Mouse (Mus musculus) brain, embryonic 14.5 days (tissue): ENCODE results near the gene Anks1b. TPM values are rescaled to one million over a fixed set of nuclear protein-coding genes. Genes with fewer than 3 reads are reported as not detected.

Source experiments
- DNase-seq: peaks from one replicate; pipeline ENCODE4 v3.0.0-alpha.2; 2011; ENCODE audit warnings: low read depth
- CTCF ChIP-seq: fragments of 200-500 bp; IDR thresholded peaks from 2 replicates; pipeline ENCODE4 v1.5.1; 2012; ENCODE audit warnings: inconsistent platforms, mild to moderate bottlenecking, moderate library complexity, borderline replicate concordance; ENCODE audit not compliant: insufficient read depth, insufficient read length; ENCODE audit errors: extremely low read depth
- POLR2A ChIP-seq: fragments of 200-500 bp; IDR thresholded peaks from 2 replicates; pipeline ENCODE4 v1.6.1; 2012; ENCODE audit warnings: mild to moderate bottlenecking, inconsistent platforms, borderline replicate concordance; ENCODE audit not compliant: poor library complexity, insufficient read depth, insufficient read length, severe bottlenecking; ENCODE audit errors: extremely low read depth
- polyA plus RNA-seq: library from polyadenylated mRNA; depleted of rRNA; stranded (reverse); fragments of >200 nt; gene quantifications from 2 replicates; pipeline ENCODE4 v1.2.3, GENCODE M21; 2012

Gene Anks1b
- polyA plus RNA-seq, 1 experiment = 67.7 TPM

- DNase-seq = no peak
- TF ChIP-seq CTCF (no peak), POLR2A (no peak)
Measured at GRCm38 (mm10) chr10:90907381-90907780, 1034.1 kb downstream of the Anks1b start.

GRCm38 (mm10) chr10:90923476-90923875, 1050.2 kb downstream of the Anks1b start:
- TF ChIP-seq CTCF = no peak
- no peak for TF ChIP-seq POLR2A
- DNase-seq = no peak

- TF ChIP-seq POLR2A = no peak
- no peak for TF ChIP-seq CTCF
Measured at GRCm38 (mm10) chr10:90933088-90933487, 1059.8 kb downstream of the Anks1b start.

DNA sequence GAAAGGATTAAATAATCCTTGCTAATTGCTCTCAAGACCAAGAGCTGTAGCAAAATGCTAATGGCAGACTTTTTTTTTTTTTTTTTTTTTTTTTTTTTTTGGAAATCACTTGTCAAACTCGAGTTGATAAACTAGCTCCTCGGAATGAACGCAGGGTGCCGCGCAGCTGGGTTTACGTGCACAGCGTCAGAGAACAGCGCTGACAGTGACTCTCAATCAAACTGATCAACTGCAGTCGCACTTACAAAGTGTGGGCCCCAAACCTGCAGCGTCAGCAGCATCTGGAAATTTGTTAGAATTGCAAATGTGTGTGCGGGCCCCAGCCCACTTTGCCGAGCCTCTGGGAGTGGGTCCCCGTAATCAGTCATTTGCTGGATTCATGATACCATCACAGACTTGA, 1061.4 kb downstream of the Anks1b start:
- peak; percentile 61 for DNase-seq
- TF ChIP-seq CTCF (no peak), POLR2A (no peak)

More at GRCm38 (mm10) chr10:90933088-90933487, 1059.8 kb downstream of the Anks1b start:
- no peak for DNase-seq

GRCm38 (mm10) chr10:90937721-90938460, 1064.6 kb downstream of the Anks1b start:
- no peak for DNase-seq
- no peak for TF ChIP-seq POLR2A
- TF ChIP-seq CTCF = no peak

GRCm38 (mm10) chr10:90940521-90941520, 1067.5 kb downstream of the Anks1b start:
- DNase-seq = no peak
- TF ChIP-seq CTCF = no peak
- TF ChIP-seq POLR2A = no peak

DNA sequence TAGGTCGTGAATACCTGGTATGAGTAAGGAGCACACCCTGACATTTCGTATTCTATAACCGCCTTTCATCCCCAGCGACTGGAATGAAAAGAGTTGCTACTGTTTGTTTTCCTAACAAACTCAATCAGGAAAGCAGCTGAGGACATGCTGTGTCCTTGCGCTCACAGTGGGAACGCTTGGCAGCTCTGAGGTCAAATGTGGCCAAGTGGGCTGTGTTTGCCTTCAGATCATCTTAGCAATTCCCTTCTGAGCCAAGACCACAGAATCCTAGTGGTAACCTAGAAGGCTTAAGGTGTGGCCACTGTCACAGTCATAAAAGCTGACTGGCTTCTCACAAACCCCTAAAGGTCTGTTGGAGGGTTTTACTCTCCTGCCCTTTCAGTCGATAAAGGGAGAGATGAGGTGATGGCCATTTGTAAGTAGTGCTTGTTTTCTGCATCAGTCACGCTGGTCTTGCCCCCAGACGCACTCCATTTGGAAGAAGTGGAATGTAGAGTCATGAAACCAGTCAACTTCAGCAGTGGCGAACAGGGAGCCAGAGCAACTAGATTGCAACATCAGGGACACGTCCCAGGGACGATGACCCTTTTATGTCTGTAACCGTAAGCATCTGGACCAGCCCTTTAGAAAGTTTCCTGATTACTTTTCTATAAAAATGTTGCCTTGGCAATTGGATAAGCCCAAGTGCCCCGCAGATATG, 1068.8 kb downstream of the Anks1b start:
- no peak for DNase-seq
- no peak for TF ChIP-seq POLR2A
- TF ChIP-seq CTCF = no peak

DNA sequence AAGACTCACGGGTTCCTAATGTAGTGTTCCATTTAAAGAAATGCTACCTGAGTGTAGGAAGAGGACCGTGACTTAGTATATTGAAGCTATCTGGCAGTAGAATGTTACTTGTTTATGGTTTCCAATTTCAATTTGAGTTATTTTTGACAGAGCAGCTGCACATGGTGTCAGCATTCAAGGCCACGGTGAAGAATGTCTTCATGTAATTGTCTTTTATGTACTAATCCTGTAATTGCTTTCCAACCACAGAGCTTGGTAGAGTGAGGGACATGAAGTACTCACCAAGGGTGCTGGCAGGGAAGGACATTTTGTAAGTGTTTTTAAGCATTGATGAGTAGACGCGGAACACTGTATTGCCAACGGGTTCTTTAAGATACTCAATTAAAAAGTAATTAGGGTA, 1073.7 kb downstream of the Anks1b start:
- DNase-seq = no peak
- TF ChIP-seq POLR2A (no peak), CTCF (no peak)

- no peak for DNase-seq
- TF ChIP-seq CTCF (no peak), POLR2A (no peak)
Measured at GRCm38 (mm10) chr10:90947608-90948373, 1074.5 kb downstream of the Anks1b start.

- TF ChIP-seq CTCF = no peak
- TF ChIP-seq POLR2A = no peak
- no peak for DNase-seq
Measured at GRCm38 (mm10) chr10:90953103-90953709, 1079.9 kb downstream of the Anks1b start.

DNA sequence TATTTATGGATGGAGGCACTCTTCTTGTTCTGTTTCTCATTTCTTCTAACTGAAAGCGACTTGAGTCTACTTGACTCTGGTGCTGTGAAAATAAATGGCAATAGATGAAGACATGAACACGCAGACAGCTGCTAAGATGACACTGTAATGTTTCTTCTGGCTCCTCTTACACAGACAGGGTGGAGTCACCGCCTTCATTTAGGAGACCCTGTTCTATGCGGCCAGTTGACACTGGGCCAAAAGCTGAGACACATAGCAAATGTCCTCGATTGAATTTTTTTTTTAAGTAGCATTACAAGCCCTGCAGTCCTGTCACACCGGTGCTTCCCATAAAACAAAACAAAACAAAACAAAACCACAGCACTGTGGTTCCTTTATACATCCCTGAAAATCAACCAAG, 1080.5 kb downstream of the Anks1b start:
- DNase-seq = no peak
- TF ChIP-seq POLR2A (no peak), CTCF (no peak)

DNA sequence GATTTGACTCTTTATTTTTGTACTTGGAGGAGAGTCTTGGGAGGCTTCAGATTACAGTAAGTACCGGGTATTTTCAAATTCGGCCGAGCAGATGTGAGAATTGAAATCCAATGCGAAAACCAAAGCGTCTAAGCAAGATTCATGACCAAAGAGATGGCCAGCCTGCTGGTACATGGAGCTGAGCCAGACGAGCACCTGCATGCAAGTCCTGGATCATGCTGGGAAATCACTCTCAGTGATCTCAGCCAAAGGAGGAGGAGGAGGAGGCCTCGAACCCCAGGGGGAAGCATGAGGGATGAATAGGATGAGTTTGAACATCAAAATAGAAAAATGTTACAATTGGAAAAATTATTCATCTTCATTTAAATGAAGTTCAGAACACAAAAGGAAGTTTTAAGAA, 1087.1 kb downstream of the Anks1b start:
- TF ChIP-seq POLR2A (no peak), CTCF (no peak)
- no peak for DNase-seq
